Mouse (Mus musculus) adrenal gland, postnatal 25 days (tissue): ENCODE data around the gene Antxr1. TPM values are rescaled to one million over a fixed set of nuclear protein-coding genes. Genes with fewer than 3 reads are reported as not detected.

Experiments
- DNase-seq: peaks from one replicate; pipeline ENCODE4 v3.0.0; 2021; ENCODE audit warnings: mixed read lengths
- total RNA-seq: library from RNA; stranded (reverse); gene quantifications from 2 replicates; pipeline ENCODE4 v1.2.3, GENCODE M21; 2021

Antxr1 gene
- total RNA-seq, 1 experiment from 2014 or later, result 19.4 TPM

DNA sequence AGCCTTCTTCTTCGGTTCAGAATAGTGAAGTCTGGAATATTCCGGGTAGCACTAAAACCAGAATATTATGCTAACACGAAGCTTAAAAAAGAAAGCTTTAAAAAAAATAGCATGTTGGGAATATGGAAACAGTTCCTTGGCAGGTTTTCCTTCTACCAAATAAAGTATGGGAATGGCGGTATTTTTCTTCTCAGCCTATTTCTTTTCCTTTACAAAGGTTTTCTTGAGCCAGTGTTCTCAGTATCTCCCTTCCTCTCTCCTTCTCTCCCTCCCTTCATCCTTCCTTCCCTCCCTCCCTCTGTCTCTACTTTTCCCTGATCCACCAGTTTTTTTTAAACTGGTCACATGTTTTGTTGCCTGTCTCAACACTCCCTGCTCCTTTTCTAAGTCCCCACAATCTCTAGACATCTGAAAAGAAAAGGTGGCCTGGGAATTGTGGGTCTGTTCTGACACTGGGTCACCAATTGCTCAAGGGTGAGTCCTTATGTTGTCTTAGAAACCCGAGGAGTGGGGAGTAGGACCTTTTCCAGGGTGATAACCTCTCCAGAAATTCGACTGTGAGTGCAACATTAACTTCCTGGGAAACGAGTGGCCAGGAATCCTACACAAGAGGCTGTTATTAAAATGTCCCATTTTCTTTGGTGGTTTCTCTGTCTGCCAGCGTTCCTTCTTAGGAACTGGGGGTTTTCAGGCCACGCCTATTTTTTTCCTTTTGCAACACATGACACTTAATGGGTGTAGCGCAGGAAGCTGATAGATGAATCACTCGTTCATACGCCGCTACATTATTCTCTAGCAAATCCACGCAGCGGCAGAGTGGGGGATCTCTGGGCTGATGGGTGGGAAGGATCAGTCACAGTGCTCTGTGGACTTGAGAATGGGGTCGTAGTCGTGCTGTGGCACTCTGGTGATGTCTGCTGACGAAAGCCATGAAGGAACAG lies 42.4 kb downstream of the Antxr1 start:
- DNase-seq, result no peak

DNA sequence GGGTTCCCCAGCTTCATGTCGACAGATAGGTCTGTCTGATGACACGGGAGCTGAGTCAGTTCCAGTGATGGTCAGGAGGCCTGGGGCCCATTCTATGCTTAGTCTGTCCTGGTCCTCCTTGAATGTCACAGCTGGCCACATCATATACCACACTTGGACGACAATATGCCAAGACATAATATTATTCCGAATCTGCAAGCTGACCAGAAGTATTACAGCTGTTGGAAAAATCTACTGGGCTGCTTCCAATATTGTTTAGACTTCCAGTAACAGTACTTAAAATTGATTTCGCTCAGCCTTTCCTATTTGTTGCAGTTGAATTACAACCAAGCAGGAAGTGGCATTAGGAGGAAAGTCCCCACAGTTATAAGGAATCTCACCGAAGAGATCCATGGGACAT lies 48.4 kb downstream of the Antxr1 start:
- DNase-seq, result no peak

DNA sequence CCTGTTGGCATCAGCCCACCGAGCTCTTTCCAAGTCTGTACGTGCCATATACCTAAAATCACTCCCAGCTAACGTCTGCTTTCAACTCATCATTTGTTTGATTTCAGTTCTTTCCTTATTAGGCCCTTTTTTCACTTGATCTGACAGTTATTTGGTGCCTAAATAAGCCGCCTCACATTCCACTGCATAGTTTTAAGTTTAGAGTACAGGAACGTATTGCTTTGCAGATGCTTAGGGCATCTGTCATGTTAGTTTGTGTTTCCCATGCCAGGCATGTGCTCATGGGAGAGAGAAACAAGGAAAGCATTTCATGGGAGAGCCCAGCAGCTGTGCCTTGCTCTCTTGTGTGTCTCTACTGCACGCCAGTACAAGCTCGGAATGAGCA lies 50.3 kb downstream of the Antxr1 start:
- no peak for DNase-seq

DNA sequence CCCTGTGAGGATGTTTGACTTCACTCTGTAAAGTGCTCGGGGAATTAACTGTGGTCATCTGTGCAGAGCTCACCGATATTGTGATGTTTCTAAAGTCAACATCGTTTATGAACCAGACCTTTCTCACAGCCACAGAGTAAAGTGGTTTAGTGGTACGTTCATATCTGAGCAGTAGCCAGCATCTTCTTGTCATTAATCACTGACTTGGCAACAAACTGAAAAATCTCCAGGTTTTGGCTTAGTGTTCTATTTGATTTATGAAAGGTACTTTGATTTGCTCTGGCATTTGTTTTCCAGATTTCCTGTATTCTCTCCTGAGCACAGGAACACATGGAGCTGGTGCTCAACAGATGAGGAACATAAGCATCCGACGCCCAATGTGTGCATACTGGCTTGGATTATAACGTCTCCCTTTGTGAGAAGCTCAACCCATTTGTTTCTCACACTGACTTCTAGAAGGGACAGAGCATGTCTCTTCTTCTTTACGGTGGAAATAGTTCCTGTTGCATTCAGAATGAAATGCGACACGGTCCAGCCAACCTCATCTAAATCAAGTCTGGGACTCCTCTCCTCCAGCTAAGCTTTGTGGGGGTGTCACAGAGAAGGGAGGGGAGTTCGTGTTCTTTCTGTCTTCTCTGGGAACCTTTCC lies 50.8 kb downstream of the Antxr1 start:
- DNase-seq, result no peak

DNA sequence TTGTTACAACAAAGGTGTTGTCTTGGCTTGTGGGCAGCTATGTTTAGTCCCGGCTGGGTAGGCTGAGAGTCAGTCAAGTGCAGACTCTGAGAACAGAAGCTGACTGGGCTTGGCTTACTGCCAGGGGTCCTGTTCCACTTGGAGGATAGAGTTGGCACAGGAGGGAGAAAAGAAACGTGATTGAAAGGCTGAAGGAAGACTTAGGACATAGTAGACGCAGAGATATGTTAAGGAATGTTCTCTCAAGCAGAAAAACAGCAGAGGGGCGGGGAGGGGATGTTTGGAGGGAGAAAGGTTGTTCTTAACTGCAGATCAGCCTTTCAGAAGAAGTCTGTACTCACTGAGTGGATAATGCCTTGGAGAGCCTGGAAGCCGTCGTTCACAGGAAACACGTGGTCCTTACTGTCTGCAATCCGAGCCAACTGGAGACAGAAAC lies 53.3 kb downstream of the Antxr1 start:
- peak; percentile 18 for DNase-seq

DNA sequence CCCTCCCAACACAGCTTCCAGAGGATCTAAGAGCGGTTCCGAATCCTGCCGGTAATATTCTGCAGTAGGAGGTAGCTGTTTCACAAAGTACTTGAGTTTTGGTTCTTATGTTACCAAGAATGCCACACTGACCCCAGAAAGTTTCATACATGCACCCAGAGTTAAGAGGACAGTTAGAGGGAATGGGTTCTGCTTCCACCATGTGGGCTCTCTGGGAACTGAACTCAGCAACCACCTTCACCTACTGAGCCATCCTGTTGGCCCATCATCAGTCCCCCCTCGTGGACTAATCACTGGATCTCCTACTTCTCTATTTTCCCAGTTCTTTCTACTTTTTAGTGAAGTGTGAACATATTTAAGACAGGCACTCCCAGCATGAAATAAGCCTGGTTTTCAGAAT lies 53.9 kb downstream of the Antxr1 start:
- no peak for DNase-seq

DNA sequence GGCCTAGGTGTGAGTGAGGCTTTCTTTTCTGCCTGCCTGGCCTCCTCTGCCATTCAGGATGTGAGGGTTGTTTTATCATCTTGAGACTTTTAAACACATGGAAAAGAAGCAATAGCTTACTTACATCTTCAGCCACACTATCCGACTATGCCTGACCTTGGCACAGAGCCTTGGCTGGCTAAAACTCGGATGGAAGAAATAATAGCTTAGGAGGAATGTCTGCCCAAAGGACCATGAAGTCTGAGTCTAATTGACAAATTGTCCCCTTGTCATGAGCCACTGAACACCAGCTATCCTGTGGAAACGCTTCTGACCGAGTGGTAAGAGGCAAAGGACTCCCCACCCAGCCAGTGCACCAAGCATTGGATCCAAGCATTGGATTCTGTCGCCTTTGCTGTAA lies 57.5 kb downstream of the Antxr1 start:
- DNase-seq, result no peak

DNA sequence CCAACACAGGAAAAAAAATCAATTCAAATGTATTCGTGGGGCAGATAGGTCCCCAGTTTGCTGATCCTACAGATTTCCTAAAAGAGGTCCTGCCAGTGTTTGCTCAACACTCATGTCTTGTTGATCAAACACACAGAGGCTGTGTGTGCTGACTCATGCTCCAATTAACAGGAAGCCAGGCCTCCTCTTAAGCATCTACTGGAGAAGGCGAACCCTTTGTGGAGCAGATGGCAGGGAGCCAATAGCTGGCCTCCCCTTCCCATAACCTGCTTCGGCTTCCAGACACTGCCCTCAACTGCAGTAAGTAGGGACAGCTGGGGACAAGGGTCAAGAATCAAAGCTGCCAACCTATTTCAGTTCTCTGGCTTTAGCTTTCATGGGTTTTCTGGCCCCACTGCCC lies 58.1 kb downstream of the Antxr1 start:
- DNase-seq, result peak; percentile 12

DNA sequence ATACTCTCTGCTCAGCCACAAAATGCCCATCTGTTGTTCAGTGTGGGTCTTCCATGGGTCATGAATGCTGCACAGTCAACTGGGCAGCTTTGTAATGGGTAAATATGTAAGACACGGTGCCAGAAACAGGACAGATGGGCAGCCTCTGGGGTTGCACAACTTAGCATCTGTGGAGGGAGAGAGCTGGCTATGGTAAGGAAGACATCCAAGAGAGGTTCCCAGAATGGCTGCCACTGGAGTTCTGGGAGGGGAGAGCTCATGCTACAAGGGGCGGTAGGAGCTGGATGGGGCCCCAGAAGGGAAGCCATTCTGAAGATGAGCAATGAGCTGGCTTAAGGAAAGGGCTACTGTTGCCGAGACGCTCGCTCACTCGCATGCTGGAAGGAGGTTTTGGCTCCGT lies 58.7 kb downstream of the Antxr1 start:
- DNase-seq, result no peak

DNA sequence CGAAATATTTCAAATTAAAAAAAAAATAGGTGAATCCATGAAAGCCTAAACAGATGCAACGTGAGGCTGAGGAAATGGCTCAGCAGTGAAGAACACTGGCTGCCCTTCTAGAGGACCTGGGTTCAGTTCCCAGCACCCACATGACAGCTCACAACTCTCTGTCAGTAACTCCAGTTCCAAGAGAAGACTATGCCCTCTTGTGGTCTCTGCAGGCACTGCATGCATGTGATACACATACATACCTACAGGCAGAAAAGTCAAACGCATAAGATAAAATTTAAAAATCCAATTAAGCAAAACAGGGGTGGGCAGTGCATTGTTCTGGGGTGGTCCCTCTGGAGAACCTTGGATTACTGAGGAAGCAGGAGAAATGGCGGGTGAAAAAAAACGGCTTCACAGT lies 60.8 kb downstream of the Antxr1 start:
- no peak for DNase-seq

DNA sequence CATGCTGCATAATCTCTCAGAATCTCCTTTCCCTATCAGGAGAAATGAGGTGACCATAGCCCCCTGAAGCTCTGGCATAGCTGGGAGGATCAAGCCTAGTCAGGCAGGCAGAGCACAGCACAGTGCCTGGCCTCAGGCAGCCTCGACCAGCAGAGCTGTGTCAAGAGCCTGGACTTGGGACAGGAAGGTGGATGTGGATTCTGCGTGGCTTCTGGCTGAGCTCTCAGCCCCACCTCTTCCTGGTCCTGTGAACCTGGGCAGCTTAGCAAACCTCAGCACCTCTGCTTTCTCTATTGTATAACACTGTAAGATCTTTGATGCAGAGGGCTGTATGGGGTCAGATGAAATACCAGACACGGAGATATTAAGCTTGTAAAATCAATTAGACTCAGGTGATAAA lies 61.8 kb downstream of the Antxr1 start:
- no peak for DNase-seq

DNA sequence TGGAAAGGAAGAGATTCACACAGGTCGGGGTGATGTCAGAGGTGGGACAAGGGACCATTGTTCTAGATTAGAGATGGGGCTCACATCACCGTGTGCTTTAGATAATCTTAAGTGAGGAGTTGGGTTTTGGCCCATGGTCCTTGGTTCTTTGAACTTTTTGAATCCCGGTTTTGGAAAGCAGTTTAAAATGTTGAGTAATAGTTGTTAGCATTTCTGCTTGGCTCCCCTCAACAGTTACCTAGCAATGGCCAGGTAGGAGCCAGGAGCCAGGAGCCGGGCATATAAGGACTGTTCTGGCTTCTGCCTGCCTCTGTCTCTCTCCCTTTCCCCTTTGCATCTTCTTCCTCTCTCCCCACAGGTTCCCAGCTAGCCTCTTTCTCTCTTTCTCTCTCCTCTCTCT lies 62.5 kb downstream of the Antxr1 start:
- no peak for DNase-seq

DNA sequence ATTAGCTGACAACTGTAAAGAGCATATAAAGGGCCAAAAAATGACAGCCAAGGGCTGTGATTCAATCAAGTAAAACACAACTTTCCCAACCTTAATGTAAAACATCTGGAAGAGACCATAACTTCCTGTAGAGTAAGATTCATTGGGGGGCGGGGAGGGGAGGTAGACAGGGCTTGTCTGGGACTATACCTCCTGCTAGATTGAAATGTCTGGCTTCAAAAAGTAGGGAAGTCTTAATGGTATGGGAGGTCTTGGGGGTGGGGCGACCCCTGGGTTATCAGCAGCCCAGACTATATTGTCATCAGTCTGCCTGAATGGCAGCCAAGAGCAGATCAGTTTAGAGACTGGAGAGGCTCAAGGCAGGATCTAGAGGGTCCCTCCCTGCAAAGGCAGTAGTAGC lies 63.4 kb downstream of the Antxr1 start:
- no peak for DNase-seq

DNA sequence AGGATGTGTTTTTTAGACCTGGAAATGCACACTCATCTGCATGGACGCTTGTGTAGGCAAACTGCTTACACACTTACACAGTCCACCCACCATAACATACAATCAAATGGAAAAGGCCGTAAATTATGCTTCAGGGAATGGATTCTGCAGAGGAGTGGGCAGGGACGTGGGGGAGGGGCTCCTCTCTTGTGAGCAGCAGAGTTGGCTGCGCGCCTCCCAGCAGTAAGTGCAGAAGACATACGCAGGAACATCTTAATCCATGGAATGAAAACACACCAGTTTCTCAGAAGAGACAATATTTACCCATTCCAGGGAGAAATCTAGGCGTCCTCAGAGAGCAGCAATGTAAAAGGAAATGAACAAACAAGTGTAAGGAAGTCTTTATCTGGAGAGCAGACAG lies 65.2 kb downstream of the Antxr1 start:
- DNase-seq, result no peak

DNA sequence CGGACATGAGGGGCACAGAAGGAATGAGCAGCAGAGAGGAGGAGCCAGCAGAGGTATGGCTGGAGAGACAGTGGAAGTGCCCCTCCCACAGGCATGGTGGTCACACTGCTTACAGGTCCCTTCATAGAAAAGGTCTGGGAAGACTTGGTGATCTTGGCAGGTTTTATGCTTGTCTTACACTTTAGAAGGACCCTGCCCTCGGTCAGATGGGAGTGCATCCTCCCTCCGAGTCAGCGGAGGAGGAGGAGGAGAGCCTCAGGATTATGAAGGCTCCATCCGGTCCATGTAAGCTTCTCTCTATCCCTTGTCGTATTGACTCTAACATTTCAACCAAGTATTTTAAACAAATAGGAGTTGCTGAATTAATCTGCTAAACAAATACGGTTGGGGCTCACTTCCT lies 65.7 kb downstream of the Antxr1 start:
- no peak for DNase-seq

DNA sequence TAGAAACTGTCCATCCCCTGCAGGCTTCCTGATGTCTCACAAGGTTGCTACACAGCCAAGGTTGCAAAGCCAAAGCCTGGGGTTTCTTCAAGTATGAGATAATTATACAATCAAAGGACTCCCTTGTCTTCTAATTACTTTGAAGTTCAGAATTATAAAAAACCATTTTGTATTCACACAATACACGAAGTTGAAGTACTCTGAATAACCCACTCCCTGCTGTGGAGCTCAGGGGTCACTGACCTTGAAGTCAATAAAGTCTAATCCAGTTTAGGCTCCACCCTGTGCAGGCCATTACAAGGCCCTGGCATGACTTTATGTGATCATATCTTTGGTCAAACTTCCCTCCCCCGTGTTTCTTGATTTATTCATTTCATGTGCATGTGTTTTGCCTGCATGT lies 73.0 kb downstream of the Antxr1 start:
- DNase-seq, result no peak

DNA sequence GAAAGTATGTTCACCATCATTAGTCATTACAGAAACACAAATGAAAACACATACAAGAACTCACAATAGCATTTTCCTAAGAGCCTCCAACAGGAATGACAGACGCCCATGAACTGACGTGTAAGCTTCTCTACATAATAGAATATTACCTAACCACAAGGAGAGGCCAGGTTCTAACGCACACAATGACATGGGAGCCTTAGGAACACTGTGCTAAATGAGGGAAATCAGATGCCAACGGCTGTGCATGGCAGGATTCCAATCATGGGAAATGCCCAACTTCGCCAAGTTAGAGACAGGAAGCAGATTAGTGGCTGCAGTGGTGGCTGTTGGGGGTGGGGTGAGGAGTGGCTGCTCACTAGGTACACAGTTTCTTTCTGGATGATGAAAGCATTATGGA lies 76.6 kb downstream of the Antxr1 start:
- no peak for DNase-seq

DNA sequence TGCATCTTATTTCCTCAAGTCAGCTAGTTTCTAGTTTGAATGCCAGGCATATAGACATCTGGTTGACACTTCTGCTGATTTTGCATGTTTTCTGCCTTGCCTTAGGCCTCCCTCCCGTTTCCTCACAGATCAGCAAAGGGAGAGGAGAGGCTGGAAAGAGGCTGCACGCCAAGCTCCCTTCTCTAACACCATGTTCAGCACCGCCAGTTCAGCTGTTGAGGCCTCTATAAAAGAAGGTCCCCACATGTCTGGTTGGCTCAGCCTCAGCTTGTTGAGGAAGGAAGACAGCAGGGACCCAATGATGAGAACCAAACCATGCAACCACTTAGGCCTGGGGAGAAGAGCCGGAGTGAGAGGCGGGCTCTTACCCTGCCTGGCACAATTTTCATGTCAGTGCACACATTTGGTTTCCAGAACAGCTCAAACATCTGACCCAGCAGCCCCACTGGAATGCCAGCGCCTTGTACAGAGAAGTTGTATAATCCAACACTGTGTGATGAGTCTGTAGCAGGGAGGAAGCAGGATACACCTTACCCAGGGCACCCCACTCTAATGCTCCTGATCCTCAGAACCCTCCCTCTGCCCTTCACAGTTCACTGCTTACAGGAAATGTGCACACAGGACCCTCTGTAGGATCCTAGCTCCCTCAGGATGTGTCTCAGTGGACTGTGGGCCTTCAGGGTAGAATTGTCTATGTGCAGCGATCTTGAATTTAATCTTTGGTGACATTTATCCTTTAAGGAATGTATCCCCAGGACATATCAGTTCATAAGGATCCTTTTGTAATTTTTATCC lies 77.4 kb downstream of the Antxr1 start:
- no peak for DNase-seq

DNA sequence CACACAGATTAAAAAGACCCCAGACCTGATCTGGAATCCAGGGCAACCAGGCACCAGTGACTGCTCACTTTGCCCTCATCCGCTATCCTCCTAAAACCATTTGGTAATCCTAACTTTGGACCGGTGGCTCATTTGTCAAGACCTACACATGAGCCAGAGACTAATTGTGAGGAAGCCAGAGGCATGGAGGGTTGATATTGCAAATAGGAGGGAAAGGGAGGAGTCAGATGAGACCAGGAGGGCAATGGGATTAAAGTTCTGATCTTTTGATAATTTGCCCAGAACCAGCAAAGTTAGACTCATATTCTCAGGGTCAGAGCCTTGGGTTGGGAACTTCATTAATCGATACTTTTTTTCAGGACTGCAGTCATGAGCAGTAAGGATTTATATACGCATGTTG lies 78.2 kb downstream of the Antxr1 start:
- no peak for DNase-seq

DNA sequence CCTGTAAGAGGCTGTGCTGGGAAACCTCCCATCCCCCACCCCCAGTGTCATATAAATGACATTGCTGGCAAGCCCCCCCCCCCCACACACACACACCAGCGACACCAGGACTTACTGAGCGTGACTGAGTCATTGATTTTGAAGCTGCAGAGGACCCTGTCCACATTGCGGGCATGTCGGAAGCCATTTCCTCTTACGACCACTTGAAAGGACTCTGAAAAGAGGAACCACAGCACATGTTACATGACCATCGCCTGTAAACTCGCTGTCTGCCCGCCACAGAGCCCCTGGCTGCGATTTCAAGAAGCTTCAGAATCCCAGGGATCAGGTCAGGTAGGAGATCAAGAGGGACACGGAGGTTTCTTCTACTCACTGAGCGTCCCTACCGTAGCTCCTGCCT lies 80.0 kb downstream of the Antxr1 start:
- DNase-seq, result no peak

DNA sequence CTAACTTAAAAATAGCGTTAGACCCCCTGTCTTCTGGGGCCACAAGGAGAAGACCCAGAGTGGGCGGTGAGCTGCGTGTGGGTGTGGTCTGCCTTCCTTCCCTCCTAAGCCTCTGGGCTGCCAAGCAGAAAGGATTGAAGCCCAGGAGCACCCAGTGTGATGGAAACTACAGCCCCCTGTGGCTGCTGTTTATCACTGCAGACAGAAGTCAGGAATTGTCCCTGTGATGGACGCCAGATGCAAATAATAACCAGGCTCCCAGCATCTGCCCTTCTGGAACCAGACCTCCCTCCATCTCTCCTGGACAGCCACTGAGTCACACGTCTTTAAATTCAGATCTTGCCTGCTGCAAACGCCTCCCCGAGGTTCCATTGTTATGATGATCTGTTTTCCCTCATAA lies 80.9 kb downstream of the Antxr1 start:
- no peak for DNase-seq

DNA sequence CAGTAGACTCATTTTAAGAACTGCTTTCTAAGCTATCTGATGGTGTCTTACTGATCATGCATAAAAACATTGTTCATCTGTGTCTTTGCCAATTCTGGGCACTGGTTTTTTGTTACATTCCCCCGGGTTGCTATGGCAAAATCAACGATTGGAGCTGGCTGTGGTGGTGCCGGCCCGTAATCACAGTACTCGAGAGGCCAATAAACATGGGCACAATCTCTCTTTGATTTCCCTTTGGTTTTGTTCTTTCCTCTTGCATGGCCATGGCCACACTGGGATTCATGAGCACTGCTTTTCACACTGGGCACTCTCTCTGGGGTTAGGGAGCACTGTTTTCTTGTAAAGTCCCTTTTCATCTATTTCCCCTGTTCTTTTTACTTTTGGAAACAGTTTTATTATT lies 83.9 kb downstream of the Antxr1 start:
- no peak for DNase-seq

DNA sequence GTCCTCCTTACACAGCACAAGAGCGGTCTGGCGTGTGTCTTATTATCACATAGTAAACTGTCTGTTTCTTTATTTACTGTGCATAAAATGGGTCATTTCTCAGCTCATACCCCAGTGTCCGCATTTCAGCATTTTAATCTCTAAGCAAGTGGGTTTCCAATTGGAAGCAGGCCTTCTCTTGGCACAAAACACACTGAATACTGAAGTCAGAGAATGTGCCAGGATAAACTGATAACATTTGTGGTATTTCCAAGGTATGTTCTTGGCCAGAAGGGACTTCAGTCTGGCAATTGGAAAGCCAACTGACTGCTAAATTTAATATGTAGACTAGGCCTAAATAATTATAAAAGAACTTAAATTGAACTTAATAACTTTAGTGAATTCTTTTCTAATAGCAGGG lies 84.9 kb downstream of the Antxr1 start:
- no peak for DNase-seq
